Mouse (Mus musculus): ENCODE results near the gene Slc30a5. TPM values are rescaled to one million over a fixed set of nuclear protein-coding genes. Genes with fewer than 3 reads are reported as not detected.
"Not testable (repeated sequence)": the region's sequence is repeated elsewhere in the genome, so short reads cannot be mapped to it uniquely, and the experiment has no call there.

Slc30a5 gene
- total and polyA plus RNA-seq, 3 experiments, result 10.0 to 86.3 (median 72.5) TPM

- DNase-seq (ENCODE audit: low spot score) (no peak), ATAC-seq (ENCODE audit: extremely low read depth, insufficient number of reproducible peaks, low FRiP score, poor library complexity, severe bottlenecking) (no peak)
- no peaks in the 10 kb centered on the region for H3K4me1 ChIP-seq (ENCODE audit: insufficient read depth, low read depth, low read length)
- H3K9me3 ChIP-seq (replicated peaks), result no peaks in the 10 kb centered on the region
- no peaks in the 10 kb centered on the region for H3K27me3 ChIP-seq (ENCODE audit: insufficient read depth, low read length)
- peaks cover 85% of the 10 kb centered on the region for H3K36me3 ChIP-seq (replicated peaks)
- no peak overlapping the region for H3K4me3 ChIP-seq (ENCODE audit: low read depth, low read length)
- no peak for TF ChIP-seq CTCF (IDR thresholded peaks at IDR 0.05; ENCODE audit: low read depth, low read length)
- TF ChIP-seq POLR2AphosphoS5 (IDR thresholded peaks at IDR 0.05; ENCODE audit: insufficient replicate concordance, low read depth, low read length), result no peak
- no peak for TF ChIP-seq GATA1 (IDR thresholded peaks at IDR 0.05; ENCODE audit: borderline replicate concordance, low read length)
- TF ChIP-seq TAL1 (conservative IDR thresholded peaks at IDR 0.05; ENCODE audit: low read depth, low read length), result no peak
- no peak for TF ChIP-seq GATA2 (IDR thresholded peaks at IDR 0.05; ENCODE audit: borderline replicate concordance, low read depth, low read length)
Measured at GRCm38 (mm10) chr13:100814451-100814850, 18.8 kb downstream of the Slc30a5 start.

- Histone ChIP-seq H3K4me3 (ENCODE audit: low read depth, low read length) (no peak overlapping the region), H3K27me3 (ENCODE audit: insufficient read depth, low read length) (no peaks in the 10 kb centered on the region), H3K36me3 (replicated peaks) (peaks cover 87% of the 10 kb centered on the region), H3K4me1 (ENCODE audit: insufficient read depth, low read depth, low read length) (no peaks in the 10 kb centered on the region), H3K9me3 (replicated peaks) (no peaks in the 10 kb centered on the region)
- DNase-seq (ENCODE audit: low spot score), result no peak
- TF ChIP-seq GATA1 (IDR thresholded peaks at IDR 0.05; ENCODE audit: borderline replicate concordance, low read length) (no peak), CTCF (IDR thresholded peaks at IDR 0.05; ENCODE audit: low read depth, low read length) (no peak), GATA2 (IDR thresholded peaks at IDR 0.05; ENCODE audit: borderline replicate concordance, low read depth, low read length) (no peak), POLR2AphosphoS5 (IDR thresholded peaks at IDR 0.05; ENCODE audit: insufficient replicate concordance, low read depth, low read length) (no peak), TAL1 (conservative IDR thresholded peaks at IDR 0.05; ENCODE audit: low read depth, low read length) (no peak)
- ATAC-seq (ENCODE audit: extremely low read depth, insufficient number of reproducible peaks, low FRiP score, poor library complexity, severe bottlenecking), result no peak
Measured at GRCm38 (mm10) chr13:100805776-100806175, 27.5 kb downstream of the Slc30a5 start.

- H3K36me3 ChIP-seq (replicated peaks), result peaks cover 30% of the 10 kb centered on the region
- no peak overlapping the region for H3K4me3 ChIP-seq (ENCODE audit: low read depth, low read length)
- DNase-seq (ENCODE audit: low spot score), result no peak
- no peaks in the 10 kb centered on the region for H3K27me3 ChIP-seq (ENCODE audit: insufficient read depth, low read length)
- H3K9me3 ChIP-seq (replicated peaks), result no peaks in the 10 kb centered on the region
- TF ChIP-seq TAL1 (conservative IDR thresholded peaks at IDR 0.05; ENCODE audit: low read depth, low read length), result no peak
- no peak for TF ChIP-seq GATA2 (IDR thresholded peaks at IDR 0.05; ENCODE audit: borderline replicate concordance, low read depth, low read length)
- no peak for TF ChIP-seq POLR2AphosphoS5 (IDR thresholded peaks at IDR 0.05; ENCODE audit: insufficient replicate concordance, low read depth, low read length)
- TF ChIP-seq CTCF (IDR thresholded peaks at IDR 0.05; ENCODE audit: low read depth, low read length), result no peak
- no peak for ATAC-seq (ENCODE audit: extremely low read depth, insufficient number of reproducible peaks, low FRiP score, poor library complexity, severe bottlenecking)
- peaks cover 7% of the 10 kb centered on the region; the same call in 1 of the 2 replicates for H3K4me1 ChIP-seq (ENCODE audit: insufficient read depth, low read depth, low read length)
Measured at GRCm38 (mm10) chr13:100797171-100797570, 36.1 kb downstream of the Slc30a5 start.

- Histone ChIP-seq H3K4me3 (ENCODE audit: low read depth, low read length) (no peak overlapping the region), H3K36me3 (replicated peaks) (peaks cover 13% of the 10 kb centered on the region), H3K4me1 (ENCODE audit: insufficient read depth, low read depth, low read length) (peaks cover 32% of the 10 kb centered on the region), H3K9me3 (replicated peaks) (no peaks in the 10 kb centered on the region), H3K27me3 (ENCODE audit: insufficient read depth, low read length) (no peaks in the 10 kb centered on the region)
- ATAC-seq (ENCODE audit: extremely low read depth, insufficient number of reproducible peaks, low FRiP score, poor library complexity, severe bottlenecking) (no peak), DNase-seq (ENCODE audit: low spot score) (no peak)
- TF ChIP-seq POLR2AphosphoS5 (IDR thresholded peaks at IDR 0.05; ENCODE audit: insufficient replicate concordance, low read depth, low read length) (no peak), CTCF (IDR thresholded peaks at IDR 0.05; ENCODE audit: low read depth, low read length) (no peak), TAL1 (conservative IDR thresholded peaks at IDR 0.05; ENCODE audit: low read depth, low read length) (no peak), GATA2 (IDR thresholded peaks at IDR 0.05; ENCODE audit: borderline replicate concordance, low read depth, low read length) (no peak), GATA1 (IDR thresholded peaks at IDR 0.05; ENCODE audit: borderline replicate concordance, low read length) (no peak)
Measured at GRCm38 (mm10) chr13:100789083-100789482, 44.1 kb downstream of the Slc30a5 start.

- Histone ChIP-seq H3K4me1 (ENCODE audit: insufficient read depth, low read depth, low read length) (peaks cover 42% of the 10 kb centered on the region), H3K36me3 (replicated peaks) (peaks cover 23% of the 10 kb centered on the region)
- not testable (repeated sequence) for H3K9me3 ChIP-seq (replicated peaks); H3K27me3 ChIP-seq (ENCODE audit: insufficient read depth, low read length); DNase-seq (ENCODE audit: low spot score); H3K4me3 ChIP-seq (ENCODE audit: low read depth, low read length); ATAC-seq (ENCODE audit: extremely low read depth, insufficient number of reproducible peaks, low FRiP score, poor library complexity, severe bottlenecking)
Measured at GRCm38 (mm10) chr13:100788057-100788456, 45.2 kb downstream of the Slc30a5 start.

- no peak for ATAC-seq (ENCODE audit: extremely low read depth, insufficient number of reproducible peaks, low FRiP score, poor library complexity, severe bottlenecking)
Measured at GRCm38 (mm10) chr13:100787316-100788010, 45.8 kb downstream of the Slc30a5 start.

More at GRCm38 (mm10) chr13:100787316-100788010, 45.8 kb downstream of the Slc30a5 start:
- H3K9me3 ChIP-seq (replicated peaks), result no peaks in the 10 kb centered on the region
- H3K4me1 ChIP-seq (ENCODE audit: insufficient read depth, low read depth, low read length), result peaks cover 47% of the 10 kb centered on the region
- no peak for DNase-seq (ENCODE audit: low spot score)
- no peaks in the 10 kb centered on the region for H3K27me3 ChIP-seq (ENCODE audit: insufficient read depth, low read length)
- TF ChIP-seq TAL1 (conservative IDR thresholded peaks at IDR 0.05; ENCODE audit: low read depth, low read length), result no peak
- no peak for TF ChIP-seq GATA2 (IDR thresholded peaks at IDR 0.05; ENCODE audit: borderline replicate concordance, low read depth, low read length)
- H3K36me3 ChIP-seq (replicated peaks), result peaks cover 28% of the 10 kb centered on the region
- H3K4me3 ChIP-seq (ENCODE audit: low read depth, low read length), result no peak overlapping the region

All from G1E (cell line).